Mouse (Mus musculus): ENCODE measurements around the gene Tmem132a. TPM values are rescaled to one million over a fixed set of nuclear protein-coding genes. Genes with fewer than 3 reads are reported as not detected.
A peak's percentile ranks its signal among the peaks of the same experiment; 100 is the strongest.

Gene Tmem132a
- polyA plus RNA-seq, 1 experiment from 2014 or later: 169 TPM

DNA sequence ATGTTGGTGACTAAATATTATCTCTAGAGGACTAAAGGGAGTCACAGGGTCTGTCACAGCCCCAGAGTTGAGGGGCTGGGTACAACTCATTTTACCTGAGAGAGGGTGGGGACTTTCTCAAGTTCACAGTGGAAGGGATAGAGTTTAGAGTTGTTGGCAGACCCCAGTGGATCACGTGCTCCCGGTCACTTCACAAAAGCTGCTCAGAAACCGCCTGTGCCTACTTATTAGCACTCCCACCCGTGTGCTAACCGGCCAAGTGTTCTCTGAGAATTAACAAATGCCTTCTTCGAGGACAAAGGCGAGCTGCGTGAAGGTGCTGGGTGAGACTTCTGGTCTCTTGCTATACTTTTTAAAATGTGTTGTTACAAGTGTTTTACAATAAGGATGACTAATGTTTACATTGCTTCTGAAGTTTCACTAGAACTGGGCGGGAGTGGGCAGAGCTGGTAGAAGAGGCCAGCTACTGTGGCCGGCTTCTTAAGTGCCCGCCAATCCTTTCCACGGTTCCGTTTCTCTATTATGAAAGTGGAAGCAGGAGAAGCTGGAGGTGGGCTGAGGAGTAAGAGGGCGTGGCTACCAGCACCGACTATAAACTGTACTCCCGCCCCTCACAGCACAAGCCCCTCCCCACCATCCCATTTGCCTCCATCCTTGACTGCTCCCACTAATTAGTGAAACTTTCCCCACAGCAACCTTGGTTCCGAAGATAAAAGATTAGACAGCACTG is 51.4 kb downstream of the Tmem132a start:
- no peaks in the 10 kb centered on the region; the same call in 1 of the 2 replicates for H3K4me1 ChIP-seq (replicated peaks)
- WGBS: 47% methylated on average over 17 of the region's 17 CpGs
- H3K9ac ChIP-seq: no peak overlapping the region
- H3K4me2 ChIP-seq: peak overlapping the region; percentile 24; the same call in 1 of the 2 replicates
- no peaks in the 10 kb centered on the region for H3K27me3 ChIP-seq
- H3K9me3 ChIP-seq: no peaks in the 10 kb centered on the region
- H3K4me3 ChIP-seq: no peak overlapping the region
- H3K27ac ChIP-seq (replicated peaks): no peak overlapping the region
- no peaks in the 10 kb centered on the region for H3K36me3 ChIP-seq
- no peak for ATAC-seq (ENCODE audit: low read depth)

GRCm38 (mm10) chr19:10816462-10816861 is 53.3 kb downstream of the Tmem132a start:
- Histone ChIP-seq H3K9me3 (no peaks in the 10 kb centered on the region), H3K4me1 (replicated peaks) (no peaks in the 10 kb centered on the region; the same call in 1 of the 2 replicates), H3K36me3 (no peaks in the 10 kb centered on the region), H3K9ac (no peak overlapping the region), H3K4me2 (no peak overlapping the region), H3K27me3 (no peaks in the 10 kb centered on the region), H3K4me3 (no peak overlapping the region), H3K27ac (replicated peaks) (no peak overlapping the region)
- no peak for ATAC-seq (ENCODE audit: low read depth)
- WGBS: 60% methylated on average over 2 of the region's 2 CpGs

GRCm38 (mm10) chr19:10815871-10816270 is 53.9 kb downstream of the Tmem132a start:
- H3K27me3 ChIP-seq: no peaks in the 10 kb centered on the region
- ATAC-seq (ENCODE audit: low read depth): no peak
- 88% methylated on average over 6 of the region's 6 CpGs for WGBS
- H3K4me2 ChIP-seq: no peak overlapping the region
- H3K4me1 ChIP-seq (replicated peaks): no peaks in the 10 kb centered on the region; the same call in 1 of the 2 replicates
- H3K9ac ChIP-seq: no peak overlapping the region
- no peak overlapping the region for H3K4me3 ChIP-seq
- H3K36me3 ChIP-seq: no peaks in the 10 kb centered on the region
- H3K9me3 ChIP-seq: no peaks in the 10 kb centered on the region
- no peak overlapping the region for H3K27ac ChIP-seq (replicated peaks)

GRCm38 (mm10) chr19:10813905-10814304 is 55.8 kb downstream of the Tmem132a start:
- H3K27ac ChIP-seq (replicated peaks): no peak overlapping the region

GRCm38 (mm10) chr19:10813039-10813438 is 56.7 kb downstream of the Tmem132a start:
- Histone ChIP-seq H3K9ac (no peak overlapping the region), H3K4me3 (no peak overlapping the region), H3K36me3 (no peaks in the 10 kb centered on the region), H3K4me2 (no peak overlapping the region), H3K9me3 (no peaks in the 10 kb centered on the region), H3K27me3 (no peaks in the 10 kb centered on the region), H3K4me1 (replicated peaks) (no peaks in the 10 kb centered on the region; the same call in 1 of the 2 replicates), H3K27ac (replicated peaks) (no peak overlapping the region)
- WGBS: 95% methylated on average over 5 of the region's 5 CpGs
- no peak for ATAC-seq (ENCODE audit: low read depth)

More at GRCm38 (mm10) chr19:10813905-10814304, 55.8 kb downstream of the Tmem132a start:
- no peak overlapping the region for H3K9ac ChIP-seq
- no peaks in the 10 kb centered on the region for H3K9me3 ChIP-seq
- H3K4me1 ChIP-seq (replicated peaks): no peaks in the 10 kb centered on the region; the same call in none of the 2 replicates
- no peak overlapping the region for H3K4me2 ChIP-seq
- H3K36me3 ChIP-seq: no peaks in the 10 kb centered on the region
- no peaks in the 10 kb centered on the region for H3K27me3 ChIP-seq
- no peak for ATAC-seq (ENCODE audit: low read depth)
- 75% methylated on average over 7 of the region's 7 CpGs for WGBS
- no peak overlapping the region for H3K4me3 ChIP-seq

GRCm38 (mm10) chr19:10811471-10811870 is 58.3 kb downstream of the Tmem132a start:
- Histone ChIP-seq H3K4me3 (no peak overlapping the region), H3K4me2 (no peak overlapping the region), H3K9ac (no peak overlapping the region), H3K36me3 (no peaks in the 10 kb centered on the region), H3K27ac (replicated peaks) (no peak overlapping the region), H3K27me3 (no peaks in the 10 kb centered on the region), H3K9me3 (no peaks in the 10 kb centered on the region), H3K4me1 (replicated peaks) (no peaks in the 10 kb centered on the region; the same call in 1 of the 2 replicates)
- 92% methylated on average over 6 of the region's 6 CpGs for WGBS
- no peak for ATAC-seq (ENCODE audit: low read depth)

- Histone ChIP-seq H3K4me1 (replicated peaks) (no peaks in the 10 kb centered on the region; the same call in 1 of the 2 replicates), H3K4me3 (no peak overlapping the region), H3K27ac (replicated peaks) (no peak overlapping the region), H3K9me3 (no peaks in the 10 kb centered on the region), H3K9ac (no peak overlapping the region), H3K36me3 (no peaks in the 10 kb centered on the region), H3K4me2 (no peak overlapping the region), H3K27me3 (no peaks in the 10 kb centered on the region)
- WGBS: 46% methylated on average over 4 of the region's 4 CpGs
- no peak for ATAC-seq (ENCODE audit: low read depth)
Observed at GRCm38 (mm10) chr19:10810176-10810492, 59.6 kb downstream of the Tmem132a start.

DNA sequence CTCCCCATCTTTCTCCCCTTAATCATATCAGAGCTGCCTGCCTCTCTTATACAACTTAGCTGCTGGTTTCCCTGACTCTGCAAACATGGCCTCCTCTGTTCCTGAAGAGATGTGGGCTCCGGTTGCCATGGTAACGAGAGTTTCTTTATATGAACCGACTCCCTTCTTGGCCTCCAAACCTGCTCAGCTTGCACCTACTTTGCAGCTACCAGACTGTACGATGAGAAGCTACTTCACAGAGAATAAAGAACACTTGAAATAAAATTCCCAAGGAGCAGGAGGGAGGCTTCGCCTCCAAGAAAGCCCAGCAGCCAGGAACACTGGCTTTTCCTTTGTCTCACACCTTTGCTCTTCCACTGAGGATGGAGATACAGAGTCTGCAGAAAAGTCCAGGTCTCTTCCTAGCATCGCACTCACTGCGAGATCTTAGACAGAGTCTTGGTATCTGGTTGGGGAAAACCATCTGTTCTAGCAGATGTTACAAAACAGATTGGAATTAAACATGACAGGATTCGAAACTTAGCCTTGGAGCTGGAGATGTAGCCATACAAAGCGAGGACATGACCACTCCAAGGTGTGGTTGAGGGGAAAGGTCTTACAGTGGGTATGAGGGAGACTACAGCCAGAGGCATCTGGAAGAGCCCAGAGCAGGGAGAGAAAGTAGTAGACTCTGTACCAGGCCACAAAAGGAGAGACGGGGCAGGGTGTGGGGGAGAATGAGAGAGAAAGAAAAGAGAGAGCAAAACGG is 60.1 kb downstream of the Tmem132a start:
- peak; percentile 19; the same call in 1 of the 2 replicates for ATAC-seq (ENCODE audit: low read depth)
- Histone ChIP-seq H3K9me3 (no peaks in the 10 kb centered on the region), H3K9ac (no peak overlapping the region), H3K36me3 (no peaks in the 10 kb centered on the region), H3K27me3 (no peaks in the 10 kb centered on the region), H3K4me3 (no peak overlapping the region), H3K4me2 (no peak overlapping the region), H3K27ac (replicated peaks) (no peak overlapping the region), H3K4me1 (replicated peaks) (no peaks in the 10 kb centered on the region; the same call in 1 of the 2 replicates)
- 71% methylated on average over 11 of the region's 11 CpGs for WGBS

DNA sequence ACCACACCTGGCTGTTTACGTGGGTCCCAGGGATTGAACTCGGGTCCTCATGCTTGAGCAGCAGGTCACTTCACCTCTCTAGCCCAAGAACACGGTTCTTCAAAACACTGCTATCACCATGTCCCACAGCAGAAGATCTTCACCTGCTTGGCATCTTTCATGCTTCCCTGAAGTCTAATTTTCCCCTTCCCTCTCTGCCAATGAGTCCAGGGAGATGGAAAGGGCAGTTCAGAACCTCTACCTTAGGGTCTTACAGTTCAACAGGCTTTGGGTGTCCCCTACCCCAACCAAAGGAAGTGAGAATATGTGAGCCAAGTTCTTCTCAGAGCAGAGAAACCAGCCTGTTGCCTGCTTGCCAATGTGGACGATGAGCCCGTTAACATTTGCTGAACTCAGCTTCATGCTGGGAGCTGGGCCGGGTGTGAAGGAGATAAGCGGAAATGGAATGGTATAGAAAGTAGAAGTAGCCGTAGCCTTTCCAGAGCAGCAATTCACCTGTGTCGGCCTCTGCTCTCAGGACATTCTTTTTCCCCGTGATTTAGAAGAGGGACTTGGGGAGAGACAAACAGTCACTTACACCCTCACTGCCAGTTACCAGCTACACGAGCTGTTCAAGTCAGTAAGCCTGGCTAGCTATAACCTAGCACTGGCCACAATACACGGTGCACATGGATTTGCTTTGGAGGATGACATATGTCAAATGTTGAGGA is 61.1 kb downstream of the Tmem132a start:
- WGBS: 91% methylated on average over 12 of the region's 12 CpGs

More for the DNA sequence above, 61.1 kb downstream of the Tmem132a start:
- H3K36me3 ChIP-seq: no peaks in the 10 kb centered on the region
- H3K9ac ChIP-seq: no peak overlapping the region
- H3K4me2 ChIP-seq: no peak overlapping the region
- ATAC-seq (ENCODE audit: low read depth): no peak
- H3K4me3 ChIP-seq: no peak overlapping the region
- H3K4me1 ChIP-seq (replicated peaks): no peaks in the 10 kb centered on the region; the same call in 1 of the 2 replicates
- H3K9me3 ChIP-seq: no peaks in the 10 kb centered on the region
- no peaks in the 10 kb centered on the region for H3K27me3 ChIP-seq
- H3K27ac ChIP-seq (replicated peaks): no peak overlapping the region

Other genes with a start within 250 kb of the Tmem132a start
- 0.22 and 0.74 TPM in 2 replicates for gene Vwce, start 235.7 kb downstream of the Tmem132a start, polyA plus RNA-seq (2015; fragmentation: Nextera tagmentation; extraction: Ambion mirVana)
- gene Pga5, start 191.9 kb downstream of the Tmem132a start, polyA plus RNA-seq (2015; fragmentation: Nextera tagmentation; extraction: Ambion mirVana): not detected in 2 replicates
- 34.2 and 37.6 TPM in 2 replicates for gene Vps37c, start 181.2 kb downstream of the Tmem132a start, polyA plus RNA-seq (2015; fragmentation: Nextera tagmentation; extraction: Ambion mirVana)
- 0.54 and 0.58 TPM in 2 replicates for gene Cd5, start 130.9 kb downstream of the Tmem132a start, polyA plus RNA-seq (2015; fragmentation: Nextera tagmentation; extraction: Ambion mirVana)
- gene Cd6, start 39.9 kb downstream of the Tmem132a start, polyA plus RNA-seq (2015; fragmentation: Nextera tagmentation; extraction: Ambion mirVana): not detected in 2 replicates
- gene Slc15a3, start 30.2 kb downstream of the Tmem132a start, polyA plus RNA-seq (2015; fragmentation: Nextera tagmentation; extraction: Ambion mirVana): 0.12 and 0.33 TPM in 2 replicates
- gene Tmem109, start 12.1 kb upstream of the Tmem132a start, polyA plus RNA-seq (2015; fragmentation: Nextera tagmentation; extraction: Ambion mirVana): 39.5 and 41.9 TPM in 2 replicates
- 37.3 and 41.7 TPM in 2 replicates for gene Prpf19, start 25.3 kb upstream of the Tmem132a start, polyA plus RNA-seq (2015; fragmentation: Nextera tagmentation; extraction: Ambion mirVana)
- gene Zp1, start 50.7 kb upstream of the Tmem132a start, polyA plus RNA-seq (2015; fragmentation: Nextera tagmentation; extraction: Ambion mirVana): not detected in 2 replicates
- not detected in 2 replicates for gene Ptgdr2, start 67.2 kb upstream of the Tmem132a start, polyA plus RNA-seq (2015; fragmentation: Nextera tagmentation; extraction: Ambion mirVana)
- gene Ccdc86, start 79.3 kb upstream of the Tmem132a start, polyA plus RNA-seq (2015; fragmentation: Nextera tagmentation; extraction: Ambion mirVana): 14.6 and 15.3 TPM in 2 replicates
- gene Ms4a10, start 104.7 kb upstream of the Tmem132a start, polyA plus RNA-seq (2015; fragmentation: Nextera tagmentation; extraction: Ambion mirVana): not detected in 2 replicates
- gene Ms4a15, start 123.3 kb upstream of the Tmem132a start, polyA plus RNA-seq (2015; fragmentation: Nextera tagmentation; extraction: Ambion mirVana): not detected in 2 replicates
- not detected in 2 replicates for gene Ms4a18, start 148.1 kb upstream of the Tmem132a start, polyA plus RNA-seq (2015; fragmentation: Nextera tagmentation; extraction: Ambion mirVana)
- not detected in 2 replicates for gene Ms4a8a, start 211.2 kb upstream of the Tmem132a start, polyA plus RNA-seq (2015; fragmentation: Nextera tagmentation; extraction: Ambion mirVana)